Mouse (Mus musculus): ENCODE measurements at regions not wholly inside any gene's neighbourhood (a gene's known extent, or its start where the extent isn't known, plus 50 kb on each side); places are given as distances from the start of the nearest gene placed in this dataset.

GRCm38 (mm10) chr13:119326877-119327625, 101.3 kb upstream of the Paip1 start:
- Histone ChIP-seq H3K4me3 (replicated peaks; ENCODE audit: insufficient read depth, low read depth, low read length) (no peak overlapping the region), H3K4me1 (ENCODE audit: control insufficient read depth, insufficient read depth, low read length) (no peaks in the 10 kb centered on the region), H3K27ac (ENCODE audit: insufficient read depth, low read length) (no peak overlapping the region), H3K27me3 (ENCODE audit: control insufficient read depth, insufficient read depth, low read length) (no peaks in the 10 kb centered on the region)
- WGBS = 78% methylated on average over 5 of the region's 5 CpGs
- DNase-seq = no peak
- no peak for TF ChIP-seq CTCF (IDR thresholded peaks at IDR 0.05; ENCODE audit: borderline replicate concordance, insufficient read depth, low read depth, low read length)

DNA sequence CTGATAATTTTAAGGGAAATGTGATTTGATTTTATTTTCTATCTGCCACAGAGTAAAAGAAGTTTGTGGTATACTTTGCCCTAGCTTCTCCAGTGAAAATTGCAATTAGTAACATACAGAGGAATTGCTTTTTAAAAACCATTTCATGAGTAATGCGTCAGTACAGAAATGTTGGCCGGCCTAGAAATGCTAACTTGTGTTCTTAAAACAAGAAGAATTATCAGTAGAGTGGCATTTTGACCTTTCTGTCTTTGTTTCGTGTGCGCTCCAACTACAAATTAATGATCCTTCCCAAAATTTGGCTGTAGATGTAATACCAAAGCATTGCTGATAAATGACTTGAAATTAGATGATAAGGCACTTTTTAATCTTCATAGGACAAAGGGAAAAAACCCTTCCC, 99.7 kb upstream of the Paip1 start:
- DNase-seq = no peak
- TF ChIP-seq POLR2A (IDR thresholded peaks at IDR 0.05; ENCODE audit: borderline replicate concordance, insufficient read depth, low read length) (no peak), CTCF (IDR thresholded peaks at IDR 0.05; ENCODE audit: borderline replicate concordance, insufficient read depth, low read depth, low read length) (no peak)
- no peaks in the 10 kb centered on the region for H3K27me3 ChIP-seq (ENCODE audit: control insufficient read depth, insufficient read depth, low read length)
- no peaks in the 10 kb centered on the region for H3K4me1 ChIP-seq (ENCODE audit: control insufficient read depth, insufficient read depth, low read length)
- 97% methylated on average over 4 of the region's 4 CpGs for WGBS
- H3K4me3 ChIP-seq (replicated peaks; ENCODE audit: insufficient read depth, low read depth, low read length) = no peak overlapping the region
- H3K27ac ChIP-seq (ENCODE audit: insufficient read depth, low read length) = no peak overlapping the region

GRCm38 (mm10) chr13:119331815-119332214, 96.6 kb upstream of the Paip1 start:
- Histone ChIP-seq H3K4me1 (ENCODE audit: control insufficient read depth, insufficient read depth, low read length) (no peaks in the 10 kb centered on the region), H3K27me3 (ENCODE audit: control insufficient read depth, insufficient read depth, low read length) (no peaks in the 10 kb centered on the region), H3K27ac (ENCODE audit: insufficient read depth, low read length) (no peak overlapping the region), H3K4me3 (replicated peaks; ENCODE audit: insufficient read depth, low read depth, low read length) (no peak overlapping the region)
- TF ChIP-seq CTCF (IDR thresholded peaks at IDR 0.05; ENCODE audit: borderline replicate concordance, insufficient read depth, low read depth, low read length) = no peak
- no peak for TF ChIP-seq POLR2A (IDR thresholded peaks at IDR 0.05; ENCODE audit: borderline replicate concordance, insufficient read depth, low read length)
- 96% methylated on average over 3 of the region's 3 CpGs for WGBS
- DNase-seq = no peak

GRCm38 (mm10) chr13:119333915-119334314, 94.5 kb upstream of the Paip1 start:
- DNase-seq = no peak
- Histone ChIP-seq H3K27me3 (ENCODE audit: control insufficient read depth, insufficient read depth, low read length) (no peaks in the 10 kb centered on the region), H3K4me3 (replicated peaks; ENCODE audit: insufficient read depth, low read depth, low read length) (no peak overlapping the region), H3K4me1 (ENCODE audit: control insufficient read depth, insufficient read depth, low read length) (peaks cover 2% of the 10 kb centered on the region; the same call in 1 of the 2 replicates), H3K27ac (ENCODE audit: insufficient read depth, low read length) (no peak overlapping the region)
- TF ChIP-seq CTCF (IDR thresholded peaks at IDR 0.05; ENCODE audit: borderline replicate concordance, insufficient read depth, low read depth, low read length) (no peak), POLR2A (IDR thresholded peaks at IDR 0.05; ENCODE audit: borderline replicate concordance, insufficient read depth, low read length) (no peak)
- 88% methylated on average over 6 of the region's 6 CpGs for WGBS

GRCm38 (mm10) chr13:119337861-119338260, 90.5 kb upstream of the Paip1 start:
- peak in 1 of 2 experiments; percentile 30 for DNase-seq
- Histone ChIP-seq H3K27ac (ENCODE audit: insufficient read depth, low read length) (no peak overlapping the region), H3K27me3 (ENCODE audit: control insufficient read depth, insufficient read depth, low read length) (no peaks in the 10 kb centered on the region), H3K4me3 (replicated peaks; ENCODE audit: insufficient read depth, low read depth, low read length) (no peak overlapping the region), H3K4me1 (ENCODE audit: control insufficient read depth, insufficient read depth, low read length) (peaks cover 2% of the 10 kb centered on the region; the same call in 1 of the 2 replicates)
- WGBS = 47% methylated on average over 5 of the region's 5 CpGs
- no peak for TF ChIP-seq POLR2A (IDR thresholded peaks at IDR 0.05; ENCODE audit: borderline replicate concordance, insufficient read depth, low read length)
- TF ChIP-seq CTCF (IDR thresholded peaks at IDR 0.05; ENCODE audit: borderline replicate concordance, insufficient read depth, low read depth, low read length) = no peak

DNA sequence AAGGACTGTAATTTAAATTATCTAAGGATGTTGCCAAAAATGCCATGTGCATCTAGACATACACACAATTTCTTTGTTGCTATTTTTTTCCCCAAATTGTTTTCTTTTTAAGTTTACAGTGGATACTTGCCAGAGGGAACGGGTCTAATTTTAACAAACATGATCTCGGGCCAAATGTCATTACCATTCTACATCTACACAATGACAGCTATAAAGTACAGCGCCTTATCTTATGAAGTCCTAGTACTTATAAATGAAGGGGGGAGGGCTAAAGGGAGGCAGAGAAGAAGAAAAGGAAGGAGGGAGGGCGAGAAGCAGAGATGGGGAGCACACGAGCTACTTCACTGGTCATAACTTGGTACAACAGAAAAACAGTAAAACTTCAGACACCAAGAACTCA, 89.4 kb upstream of the Paip1 start:
- Histone ChIP-seq H3K27ac (ENCODE audit: insufficient read depth, low read length) (no peak overlapping the region), H3K27me3 (ENCODE audit: control insufficient read depth, insufficient read depth, low read length) (no peaks in the 10 kb centered on the region), H3K4me1 (ENCODE audit: control insufficient read depth, insufficient read depth, low read length) (peaks cover 2% of the 10 kb centered on the region; the same call in 1 of the 2 replicates), H3K4me3 (replicated peaks; ENCODE audit: insufficient read depth, low read depth, low read length) (no peak overlapping the region)
- DNase-seq = no peak
- 47% methylated on average over 5 of the region's 5 CpGs for WGBS
- TF ChIP-seq POLR2A (IDR thresholded peaks at IDR 0.05; ENCODE audit: borderline replicate concordance, insufficient read depth, low read length) (no peak), CTCF (IDR thresholded peaks at IDR 0.05; ENCODE audit: borderline replicate concordance, insufficient read depth, low read depth, low read length) (no peak)

GRCm38 (mm10) chr13:119339762-119340161, 88.6 kb upstream of the Paip1 start:
- Histone ChIP-seq H3K4me3 (replicated peaks; ENCODE audit: insufficient read depth, low read depth, low read length) (no peak overlapping the region), H3K27ac (ENCODE audit: insufficient read depth, low read length) (no peak overlapping the region), H3K27me3 (ENCODE audit: control insufficient read depth, insufficient read depth, low read length) (no peaks in the 10 kb centered on the region), H3K4me1 (ENCODE audit: control insufficient read depth, insufficient read depth, low read length) (peaks cover 2% of the 10 kb centered on the region; the same call in 1 of the 2 replicates)
- WGBS = 31% methylated on average over 11 of the region's 11 CpGs
- DNase-seq = peak; percentile 13 to 21
- no peak for TF ChIP-seq POLR2A (IDR thresholded peaks at IDR 0.05; ENCODE audit: borderline replicate concordance, insufficient read depth, low read length)
- TF ChIP-seq CTCF (IDR thresholded peaks at IDR 0.05; ENCODE audit: borderline replicate concordance, insufficient read depth, low read depth, low read length) = no peak

DNA sequence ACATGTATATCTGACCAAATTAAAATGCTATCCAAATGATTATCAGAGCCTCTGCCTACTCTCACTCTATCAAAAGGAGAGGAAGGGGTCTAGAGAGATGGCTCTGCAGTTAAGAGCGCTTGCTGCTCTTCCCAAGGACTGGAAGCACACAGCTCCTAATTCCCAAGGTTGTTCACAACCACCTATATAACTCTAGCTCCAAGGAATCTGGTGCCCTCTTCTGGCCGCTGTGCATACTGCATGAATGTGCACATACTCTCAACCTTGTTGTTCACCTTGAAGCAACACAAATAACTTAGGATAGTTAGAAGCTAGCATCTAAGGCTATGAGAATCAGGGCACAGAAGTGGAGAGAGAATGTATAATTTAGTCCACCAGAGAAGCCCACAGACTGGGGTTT, 86.6 kb upstream of the Paip1 start:
- DNase-seq = no peak
- Histone ChIP-seq H3K4me1 (ENCODE audit: control insufficient read depth, insufficient read depth, low read length) (peaks cover 2% of the 10 kb centered on the region; the same call in 1 of the 2 replicates), H3K4me3 (replicated peaks; ENCODE audit: insufficient read depth, low read depth, low read length) (no peak overlapping the region), H3K27me3 (ENCODE audit: control insufficient read depth, insufficient read depth, low read length) (no peaks in the 10 kb centered on the region), H3K27ac (ENCODE audit: insufficient read depth, low read length) (no peak overlapping the region)
- WGBS = 42% methylated on average over 2 of the region's 2 CpGs
- TF ChIP-seq CTCF (IDR thresholded peaks at IDR 0.05; ENCODE audit: borderline replicate concordance, insufficient read depth, low read depth, low read length) (peak; percentile 29; the same call in 1 of the 2 replicates), POLR2A (IDR thresholded peaks at IDR 0.05; ENCODE audit: borderline replicate concordance, insufficient read depth, low read length) (no peak)
